Mouse (Mus musculus) left cerebral cortex, adult 2 months (tissue): Measurements from ENCODE around the gene Ube3b. TPM values are rescaled to one million over a fixed set of nuclear protein-coding genes. Genes with fewer than 3 reads are reported as not detected.

Experiments
- DNase-seq, 2 experiments: peaks; one replicate each; pipeline ENCODE4 v3.0.0; 2021 to 2022; ENCODE audit warnings: low spot score in 2 of 2, mixed read lengths in 1 of 2; ENCODE audit errors: extremely low spot score in 1 of 2
- H3K27ac ChIP-seq: fragments of 200-600 bp; 2 replicates; pipeline ENCODE4 v1.8.1; 2022
- H3K4me3 ChIP-seq: fragments of 200-600 bp; 2 replicates; pipeline ENCODE4 v1.8.1; 2022
- CTCF ChIP-seq: fragments of 200-600 bp; IDR thresholded peaks from 2 replicates; pipeline ENCODE4 v1.8.1; 2022; ENCODE audit warnings: antibody characterized with exemption, mild to moderate bottlenecking, moderate library complexity
- intact Hi-C: fragments of 180-260 bp; cut with DNase I; formaldehyde crosslinking; loops from one replicate; pipeline ENCODE4 v1.15.1; 2025
- microRNA-seq, 2 experiments: library from miRNA; unstranded; fragments of <30 nt; microRNA quantifications; one replicate each; pipeline ENCODE4 v1.2.0; 2021
- total RNA-seq, 2 experiments: library from RNA; stranded (reverse); gene quantifications; 2 replicates each; pipeline ENCODE4 v1.2.3; 2021

Ube3b gene
- total RNA-seq, 2 experiments from 2014 or later: 79.6 to 83.8 TPM

DNA sequence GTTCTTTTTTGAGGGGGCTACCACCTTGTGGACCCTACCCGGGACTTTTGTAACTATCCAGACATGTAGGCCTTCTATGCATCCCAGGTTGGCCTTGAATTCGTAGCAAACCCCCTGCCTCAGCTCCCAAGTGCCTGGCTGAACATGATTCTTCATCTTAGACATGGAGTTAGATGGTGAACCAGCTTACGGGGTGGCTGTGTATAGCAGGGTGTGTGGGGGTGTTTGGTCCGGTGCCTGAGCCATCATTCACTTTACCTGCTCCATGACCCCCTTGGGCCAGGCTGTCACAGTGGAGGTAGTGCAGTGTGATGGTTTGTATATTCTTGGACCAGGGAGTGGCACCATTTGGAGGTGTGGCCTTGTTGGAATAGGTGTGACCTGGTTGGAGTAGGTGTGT is 87.6 kb downstream of the Ube3b start:
- intact Hi-C loops: no loop called here

DNA sequence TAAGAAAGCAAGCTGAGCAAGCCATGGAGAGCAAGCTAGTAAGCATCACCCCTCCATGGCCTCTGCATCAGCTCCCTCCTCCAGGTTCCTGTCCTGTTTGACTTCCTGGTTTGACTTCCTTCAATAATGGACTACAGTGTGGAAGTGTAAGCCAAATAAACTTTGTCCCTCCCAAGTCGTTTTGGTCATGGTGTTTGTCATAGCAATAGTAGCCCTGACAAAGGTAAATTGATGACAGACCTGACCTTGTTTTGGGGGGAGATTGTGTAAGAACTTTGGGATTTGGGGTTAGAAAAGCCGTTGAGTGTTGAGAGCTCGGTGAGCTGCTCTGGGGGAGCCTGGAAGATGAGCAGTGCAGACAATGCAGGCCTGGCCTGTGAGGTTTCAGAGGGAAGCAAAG is 90.0 kb downstream of the Ube3b start:
- no peak for TF ChIP-seq CTCF
- H3K27ac ChIP-seq: no peak overlapping the region
- H3K4me3 ChIP-seq: no peak overlapping the region
- intact Hi-C loops: no loop called here
- DNase-seq: no peak

More for the DNA sequence above, 87.6 kb downstream of the Ube3b start:
- no peak overlapping the region for H3K4me3 ChIP-seq
- no peak for DNase-seq
- peak overlapping the region; percentile 57 for H3K27ac ChIP-seq
- TF ChIP-seq CTCF: no peak

Small RNA genes lying within 50 kb of the gene (microRNA-seq; reads per million reads assigned to microRNA genes)
- 0 to 0.96 reads per million in 2 experiments for gene Mir7027

Other genes with a start within 250 kb of the Ube3b start
- gene Acacb, start 234.1 kb upstream of the Ube3b start, total RNA-seq: 1 to 10 TPM; 4.4 to 5.3 TPM
- gene Foxn4, start 106.8 kb upstream of the Ube3b start, total RNA-seq: not detected
- 1 to 10 TPM; 1.6 to 2.6 TPM for gene Myo1h, start 91.4 kb upstream of the Ube3b start, total RNA-seq
- 10 to 100 TPM; 56.8 to 58.8 TPM for gene Kctd10, start 99 bp upstream of the Ube3b start, total RNA-seq
- gene Mmab, start 63.5 kb downstream of the Ube3b start, total RNA-seq: 10 to 100 TPM; 17.0 to 21.3 TPM
- 10 to 100 TPM; 26.1 to 30.8 TPM for gene Mvk, start 63.7 kb downstream of the Ube3b start, total RNA-seq
- gene Fam222a, start 187.4 kb downstream of the Ube3b start, total RNA-seq: 1 to 10 TPM; 7.9 to 9.0 TPM